Mouse (Mus musculus): ENCODE results near the gene Itga7. TPM values are rescaled to one million over a fixed set of nuclear protein-coding genes. Genes with fewer than 3 reads are reported as not detected.

Itga7 gene
- polyA plus RNA-seq, 1 experiment from 2014 or later = 1.7 TPM

GRCm38 (mm10) chr10:128996523-128997040 is 63.0 kb downstream of the Itga7 start:
- no peak overlapping the region for H3K27ac ChIP-seq (ENCODE audit: low read depth, low read length)
- WGBS = 76% methylated on average over 4 of the region's 4 CpGs
- ATAC-seq (ENCODE audit: low FRiP score) = peak; percentile 27; the same call in 1 of the 2 replicates

GRCm38 (mm10) chr10:129004032-129004920 is 70.7 kb downstream of the Itga7 start:
- DNase-seq (ENCODE audit: low spot score) (no peak), ATAC-seq (ENCODE audit: low FRiP score) (no peak)
- no peaks in the 10 kb centered on the region for H3K4me1 ChIP-seq (replicated peaks; ENCODE audit: control insufficient read depth, insufficient read depth, low read length)
- no peaks in the 10 kb centered on the region for H3K27me3 ChIP-seq (ENCODE audit: control insufficient read depth, insufficient read depth, low read length)
- H3K9ac ChIP-seq (ENCODE audit: low read depth, low read length) = no peak overlapping the region
- no peaks in the 10 kb centered on the region for H3K9me3 ChIP-seq (ENCODE audit: control insufficient read depth, low read length)
- no peak overlapping the region for H3K4me3 ChIP-seq (ENCODE audit: low read depth, low read length)
- no peak overlapping the region for H3K4me2 ChIP-seq (replicated peaks; ENCODE audit: low read depth, low read length)
- H3K27ac ChIP-seq (ENCODE audit: low read depth, low read length) = no peak overlapping the region
- H3K36me3 ChIP-seq (ENCODE audit: control insufficient read depth, insufficient read depth, low read length) = no peaks in the 10 kb centered on the region
- WGBS = 82% methylated on average over 14 of the region's 14 CpGs

More at GRCm38 (mm10) chr10:128996523-128997040, 63.0 kb downstream of the Itga7 start:
- no peak overlapping the region for H3K9ac ChIP-seq (ENCODE audit: low read depth, low read length)
- no peak for DNase-seq (ENCODE audit: low spot score)
- no peak overlapping the region for H3K4me3 ChIP-seq (ENCODE audit: low read depth, low read length)
- no peaks in the 10 kb centered on the region for H3K4me1 ChIP-seq (replicated peaks; ENCODE audit: control insufficient read depth, insufficient read depth, low read length)
- H3K4me2 ChIP-seq (replicated peaks; ENCODE audit: low read depth, low read length) = no peak overlapping the region
- no peaks in the 10 kb centered on the region for H3K27me3 ChIP-seq (ENCODE audit: control insufficient read depth, insufficient read depth, low read length)
- no peaks in the 10 kb centered on the region for H3K36me3 ChIP-seq (ENCODE audit: control insufficient read depth, insufficient read depth, low read length)
- H3K9me3 ChIP-seq (ENCODE audit: control insufficient read depth, low read length) = no peaks in the 10 kb centered on the region

Other genes starting within 250 kb of the Itga7 start
- gene Rab5b, start 237.6 kb upstream of the Itga7 start, polyA plus RNA-seq (2014; fragmentation: Nextera tagmentation; extraction: Ambion mirVana) = 76.0 and 83.0 TPM in 2 replicates
- 4.5 and 5.8 TPM in 2 replicates for gene Pmel, start 229.6 kb upstream of the Itga7 start, polyA plus RNA-seq (2014; fragmentation: Nextera tagmentation; extraction: Ambion mirVana)
- 75.2 and 86.5 TPM in 2 replicates for gene Cdk2, start 228.8 kb upstream of the Itga7 start, polyA plus RNA-seq (2014; fragmentation: Nextera tagmentation; extraction: Ambion mirVana)
- gene Dgka, start 189.0 kb upstream of the Itga7 start, polyA plus RNA-seq (2014; fragmentation: Nextera tagmentation; extraction: Ambion mirVana) = 5.0 and 6.2 TPM in 2 replicates
- gene Pym1, start 185.9 kb upstream of the Itga7 start, polyA plus RNA-seq (2014; fragmentation: Nextera tagmentation; extraction: Ambion mirVana) = 44.5 and 48.3 TPM in 2 replicates
- gene Mmp19, start 142.9 kb upstream of the Itga7 start, polyA plus RNA-seq (2014; fragmentation: Nextera tagmentation; extraction: Ambion mirVana) = 0.27 and 0.49 TPM in 2 replicates
- 31.8 and 34.7 TPM in 2 replicates for gene Dnajc14, start 129.8 kb upstream of the Itga7 start, polyA plus RNA-seq (2014; fragmentation: Nextera tagmentation; extraction: Ambion mirVana)
- 14.2 and 16.3 TPM in 2 replicates for gene Tmem198b, start 129.4 kb upstream of the Itga7 start, polyA plus RNA-seq (2014; fragmentation: Nextera tagmentation; extraction: Ambion mirVana)
- 282 and 286 TPM in 2 replicates for gene Sarnp, start 116.5 kb upstream of the Itga7 start, polyA plus RNA-seq (2014; fragmentation: Nextera tagmentation; extraction: Ambion mirVana)
- gene Ormdl2, start 112.2 kb upstream of the Itga7 start, polyA plus RNA-seq (2014; fragmentation: Nextera tagmentation; extraction: Ambion mirVana) = 64.8 and 66.4 TPM in 2 replicates
- 10.5 and 11.5 TPM in 2 replicates for gene Gdf11, start 42.1 kb upstream of the Itga7 start, polyA plus RNA-seq (2014; fragmentation: Nextera tagmentation; extraction: Ambion mirVana)
- 215 and 216 TPM in 2 replicates for gene Cd63, start 32.8 kb upstream of the Itga7 start, polyA plus RNA-seq (2014; fragmentation: Nextera tagmentation; extraction: Ambion mirVana)
- gene Rdh5, start 10.9 kb upstream of the Itga7 start, polyA plus RNA-seq (2014; fragmentation: Nextera tagmentation; extraction: Ambion mirVana) = 11.6 and 12.1 TPM in 2 replicates
- 260 and 269 TPM in 2 replicates for gene Bloc1s1, start 9.8 kb upstream of the Itga7 start, polyA plus RNA-seq (2014; fragmentation: Nextera tagmentation; extraction: Ambion mirVana)
- gene Mettl7b, start 27.2 kb downstream of the Itga7 start, polyA plus RNA-seq (2014; fragmentation: Nextera tagmentation; extraction: Ambion mirVana) = not detected in 2 replicates
- not detected in 2 replicates for gene Olfr9, start 55.6 kb downstream of the Itga7 start, polyA plus RNA-seq (2014; fragmentation: Nextera tagmentation; extraction: Ambion mirVana)
- not detected in 2 replicates for gene Olfr763, start 77.0 kb downstream of the Itga7 start, polyA plus RNA-seq (2014; fragmentation: Nextera tagmentation; extraction: Ambion mirVana)
- not detected in 2 replicates for gene Olfr764-ps1, start 106.1 kb downstream of the Itga7 start, polyA plus RNA-seq (2014; fragmentation: Nextera tagmentation; extraction: Ambion mirVana)
- not detected in 2 replicates for gene Olfr765, start 116.2 kb downstream of the Itga7 start, polyA plus RNA-seq (2014; fragmentation: Nextera tagmentation; extraction: Ambion mirVana)
- not detected in 2 replicates for gene Olfr766-ps1, start 135.2 kb downstream of the Itga7 start, polyA plus RNA-seq (2014; fragmentation: Nextera tagmentation; extraction: Ambion mirVana)
- gene Olfr767, start 149.1 kb downstream of the Itga7 start, polyA plus RNA-seq (2014; fragmentation: Nextera tagmentation; extraction: Ambion mirVana) = not detected in 2 replicates
- not detected in 2 replicates for gene Olfr768, start 165.6 kb downstream of the Itga7 start, polyA plus RNA-seq (2014; fragmentation: Nextera tagmentation; extraction: Ambion mirVana)
- not detected in 2 replicates for gene Olfr769, start 184.0 kb downstream of the Itga7 start, polyA plus RNA-seq (2014; fragmentation: Nextera tagmentation; extraction: Ambion mirVana)
- gene Olfr770, start 205.2 kb downstream of the Itga7 start, polyA plus RNA-seq (2014; fragmentation: Nextera tagmentation; extraction: Ambion mirVana) = not detected in 2 replicates
- not detected in 2 replicates for gene Olfr771, start 230.9 kb downstream of the Itga7 start, polyA plus RNA-seq (2014; fragmentation: Nextera tagmentation; extraction: Ambion mirVana)
- not detected in 2 replicates for gene Olfr772, start 244.1 kb downstream of the Itga7 start, polyA plus RNA-seq (2014; fragmentation: Nextera tagmentation; extraction: Ambion mirVana)